Mouse (Mus musculus): ENCODE results near the gene Ubqln1. TPM values are rescaled to one million over a fixed set of nuclear protein-coding genes. Genes with fewer than 3 reads are reported as not detected.

Ubqln1 gene
- polyA plus RNA-seq, 1 experiment from 2014 or later, result 119 TPM

GRCm38 (mm10) chr13:58194908-58195307 is 20.5 kb downstream of the Ubqln1 start:
- no peak overlapping the region for H3K27ac ChIP-seq
- 85% methylated on average over 3 of the region's 3 CpGs for WGBS
- H3K9me3 ChIP-seq, result no peaks in the 10 kb centered on the region
- peaks cover 10% of the 10 kb centered on the region; the same call in 1 of the 2 replicates for H3K4me1 ChIP-seq
- no peak overlapping the region for H3K4me3 ChIP-seq
- peaks cover 69% of the 10 kb centered on the region for H3K36me3 ChIP-seq
- no peaks in the 10 kb centered on the region for H3K27me3 ChIP-seq (ENCODE audit: insufficient read depth, poor library complexity, severe bottlenecking)
- DNase-seq (ENCODE audit: low spot score), result no peak

GRCm38 (mm10) chr13:58193221-58193620 is 22.2 kb downstream of the Ubqln1 start:
- 91% methylated on average over 3 of the region's 3 CpGs for WGBS
- Histone ChIP-seq H3K9me3 (no peaks in the 10 kb centered on the region), H3K27ac (no peak overlapping the region), H3K4me1 (0 out of 2 replicates have a peak, but pooled peaks cover 6% of the 10 kb centered on the region), H3K4me3 (no peak overlapping the region), H3K27me3 (ENCODE audit: insufficient read depth, poor library complexity, severe bottlenecking) (no peaks in the 10 kb centered on the region), H3K36me3 (peaks cover 78% of the 10 kb centered on the region)
- no peak for DNase-seq (ENCODE audit: low spot score)

- Histone ChIP-seq H3K4me1 (0 out of 2 replicates have a peak, but pooled peaks cover under 1% of the 10 kb centered on the region), H3K36me3 (peaks cover 76% of the 10 kb centered on the region), H3K9me3 (no peaks in the 10 kb centered on the region), H3K4me3 (no peak overlapping the region), H3K27me3 (ENCODE audit: insufficient read depth, poor library complexity, severe bottlenecking) (no peaks in the 10 kb centered on the region), H3K27ac (no peak overlapping the region)
- 93% methylated on average over 6 of the region's 6 CpGs for WGBS
- DNase-seq (ENCODE audit: low spot score), result no peak
Observed at GRCm38 (mm10) chr13:58192146-58192545, 23.3 kb downstream of the Ubqln1 start.

GRCm38 (mm10) chr13:58191516-58191915 is 23.9 kb downstream of the Ubqln1 start:
- no peaks in the 10 kb centered on the region for H3K27me3 ChIP-seq (ENCODE audit: insufficient read depth, poor library complexity, severe bottlenecking)
- no peaks in the 10 kb centered on the region for H3K4me1 ChIP-seq
- WGBS, result 99% methylated on average over 14 of the region's 14 CpGs
- no peaks in the 10 kb centered on the region for H3K9me3 ChIP-seq
- peaks cover 74% of the 10 kb centered on the region for H3K36me3 ChIP-seq
- no peak overlapping the region for H3K27ac ChIP-seq
- H3K4me3 ChIP-seq, result no peak overlapping the region
- no peak for DNase-seq (ENCODE audit: low spot score)

GRCm38 (mm10) chr13:58189473-58189872 is 26.0 kb downstream of the Ubqln1 start:
- H3K9me3 ChIP-seq, result no peaks in the 10 kb centered on the region
- no peaks in the 10 kb centered on the region for H3K27me3 ChIP-seq (ENCODE audit: insufficient read depth, poor library complexity, severe bottlenecking)
- WGBS, result 82% methylated on average over 5 of the region's 5 CpGs
- peaks cover 66% of the 10 kb centered on the region for H3K36me3 ChIP-seq
- no peak overlapping the region for H3K27ac ChIP-seq
- H3K4me3 ChIP-seq, result no peak overlapping the region
- DNase-seq (ENCODE audit: low spot score), result no peak
- H3K4me1 ChIP-seq, result no peaks in the 10 kb centered on the region

- Histone ChIP-seq H3K9me3 (no peaks in the 10 kb centered on the region), H3K27ac (no peak overlapping the region), H3K4me3 (no peak overlapping the region), H3K4me1 (no peaks in the 10 kb centered on the region), H3K27me3 (ENCODE audit: insufficient read depth, poor library complexity, severe bottlenecking) (no peaks in the 10 kb centered on the region), H3K36me3 (peaks cover 62% of the 10 kb centered on the region)
- DNase-seq (ENCODE audit: low spot score), result peak; percentile 90
- 64% methylated on average over 4 of the region's 4 CpGs for WGBS
Observed at GRCm38 (mm10) chr13:58188412-58188811, 27.0 kb downstream of the Ubqln1 start.

DNA sequence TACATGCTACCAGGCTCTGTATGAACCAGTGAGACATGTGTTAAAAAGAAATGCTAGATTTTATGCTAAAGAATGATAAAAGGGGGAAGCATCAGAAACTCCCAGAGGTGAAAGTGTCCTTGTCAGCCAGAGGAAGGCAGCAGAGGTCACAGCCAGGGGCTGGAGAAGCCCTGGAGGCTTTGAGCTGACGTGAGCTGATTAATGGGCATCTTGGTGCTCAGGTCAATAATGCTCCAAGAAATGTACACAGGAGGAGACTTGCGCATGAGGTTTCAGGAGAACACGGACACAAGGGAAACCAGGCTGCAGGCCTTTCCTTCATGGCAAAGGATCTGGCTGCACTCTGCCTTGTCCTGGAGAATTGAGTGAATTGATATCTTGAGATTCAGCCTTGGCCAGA is 27.7 kb downstream of the Ubqln1 start:
- H3K36me3 ChIP-seq, result peaks cover 60% of the 10 kb centered on the region
- WGBS, result 89% methylated on average over 3 of the region's 3 CpGs
- DNase-seq (ENCODE audit: low spot score), result no peak
- H3K27me3 ChIP-seq (ENCODE audit: insufficient read depth, poor library complexity, severe bottlenecking), result no peaks in the 10 kb centered on the region
- H3K4me1 ChIP-seq, result no peaks in the 10 kb centered on the region
- H3K27ac ChIP-seq, result no peak overlapping the region
- H3K9me3 ChIP-seq, result no peaks in the 10 kb centered on the region
- no peak overlapping the region for H3K4me3 ChIP-seq

GRCm38 (mm10) chr13:58186281-58186680 is 29.2 kb downstream of the Ubqln1 start:
- DNase-seq (ENCODE audit: low spot score), result no peak
- WGBS, result 85% methylated on average over 8 of the region's 8 CpGs
- H3K27me3 ChIP-seq (ENCODE audit: insufficient read depth, poor library complexity, severe bottlenecking), result no peaks in the 10 kb centered on the region
- peaks cover 57% of the 10 kb centered on the region for H3K36me3 ChIP-seq
- no peak overlapping the region for H3K4me3 ChIP-seq
- H3K27ac ChIP-seq, result no peak overlapping the region
- H3K4me1 ChIP-seq, result no peaks in the 10 kb centered on the region
- no peaks in the 10 kb centered on the region for H3K9me3 ChIP-seq

- 93% methylated on average over 3 of the region's 3 CpGs for WGBS
- H3K9me3 ChIP-seq, result no peaks in the 10 kb centered on the region
- no peak overlapping the region for H3K4me3 ChIP-seq
- no peak for DNase-seq (ENCODE audit: low spot score)
- H3K27me3 ChIP-seq (ENCODE audit: insufficient read depth, poor library complexity, severe bottlenecking), result no peaks in the 10 kb centered on the region
- no peak overlapping the region for H3K27ac ChIP-seq
- H3K4me1 ChIP-seq, result no peaks in the 10 kb centered on the region
- H3K36me3 ChIP-seq, result peaks cover 55% of the 10 kb centered on the region
Observed at GRCm38 (mm10) chr13:58184111-58184510, 31.3 kb downstream of the Ubqln1 start.

DNA sequence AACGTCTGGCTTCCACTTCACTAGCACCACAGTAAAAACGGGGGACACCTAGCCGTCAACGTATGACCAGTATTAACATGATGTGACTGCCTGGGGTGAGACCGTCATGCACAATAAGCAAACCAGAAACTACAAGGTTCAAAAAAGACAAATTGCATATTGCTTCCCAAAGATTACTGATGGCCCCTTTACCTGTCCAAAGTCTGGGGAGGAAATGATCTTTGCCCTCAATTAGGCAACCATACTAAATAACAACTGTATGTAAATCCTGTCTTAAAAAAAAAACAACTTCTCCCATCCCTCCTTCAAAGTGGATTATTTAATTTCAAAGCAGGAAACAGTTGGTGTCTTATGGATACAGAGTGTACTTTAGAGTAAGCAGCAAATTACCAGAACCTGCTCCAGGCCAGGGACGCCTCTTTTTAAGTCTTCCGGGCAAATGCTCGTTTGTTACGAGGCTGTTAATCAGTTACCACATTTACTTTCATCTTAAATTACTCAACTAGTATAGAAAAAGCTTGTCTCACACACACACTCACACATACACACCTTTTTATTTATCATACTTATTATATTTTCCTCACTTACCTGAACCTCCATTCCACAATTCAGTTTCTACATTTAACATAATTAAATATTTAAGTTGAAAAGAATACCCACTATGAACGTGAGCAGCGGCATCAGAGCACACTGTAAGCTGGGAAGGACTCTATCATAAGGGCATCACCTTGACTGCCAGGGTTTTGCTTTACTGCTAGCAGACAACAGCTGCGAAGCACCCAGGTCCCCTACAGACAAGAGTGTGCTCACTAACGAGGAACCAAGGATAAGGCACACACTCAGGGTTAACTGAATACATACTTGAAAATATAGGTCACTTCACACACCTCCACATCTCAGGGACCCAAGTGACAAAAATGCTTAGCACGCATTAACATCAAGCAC is 33.6 kb downstream of the Ubqln1 start:
- WGBS, result 89% methylated on average over 14 of the region's 14 CpGs
- no peaks in the 10 kb centered on the region for H3K9me3 ChIP-seq
- H3K4me1 ChIP-seq, result no peaks in the 10 kb centered on the region
- no peak overlapping the region for H3K4me3 ChIP-seq
- peaks cover 61% of the 10 kb centered on the region for H3K36me3 ChIP-seq
- no peak overlapping the region for H3K27ac ChIP-seq
- H3K27me3 ChIP-seq (ENCODE audit: insufficient read depth, poor library complexity, severe bottlenecking), result no peaks in the 10 kb centered on the region
- DNase-seq (ENCODE audit: low spot score), result no peak

DNA sequence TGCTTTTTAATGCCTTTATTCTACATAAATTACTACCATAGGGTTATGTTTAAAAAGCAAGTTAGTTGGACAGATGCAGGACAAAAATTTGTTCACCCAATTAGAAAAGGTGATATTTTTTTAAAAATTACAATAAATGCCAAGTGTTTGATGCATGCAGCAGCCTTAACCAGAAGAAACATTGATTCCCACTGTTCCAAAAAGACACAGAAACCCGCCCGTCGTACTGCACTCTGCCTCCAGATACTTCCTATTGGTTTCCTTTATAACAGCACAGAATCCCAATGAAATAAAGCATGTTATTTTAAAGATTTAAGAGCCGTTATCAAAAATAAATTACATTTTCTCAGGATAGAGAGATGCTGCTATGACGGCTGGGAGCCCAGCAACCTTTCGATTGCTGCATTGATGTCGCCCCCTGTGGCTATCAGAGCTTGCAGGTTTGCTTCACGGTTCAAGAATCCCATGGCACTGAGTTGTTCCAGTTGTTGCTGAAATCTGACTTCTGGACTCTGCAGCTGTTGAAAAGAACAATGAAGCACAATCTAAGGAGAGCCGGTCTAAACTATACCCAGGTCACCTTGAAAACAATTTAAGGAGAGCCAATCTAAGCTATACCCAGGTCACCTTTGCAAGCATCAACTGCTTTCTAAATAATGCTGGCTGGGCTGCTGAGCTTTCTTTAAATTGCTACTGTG is 37.8 kb downstream of the Ubqln1 start:
- H3K4me3 ChIP-seq, result no peak overlapping the region
- H3K27ac ChIP-seq, result no peak overlapping the region
- H3K9me3 ChIP-seq, result no peaks in the 10 kb centered on the region
- no peak for DNase-seq (ENCODE audit: low spot score)
- no peaks in the 10 kb centered on the region for H3K27me3 ChIP-seq (ENCODE audit: insufficient read depth, poor library complexity, severe bottlenecking)
- H3K36me3 ChIP-seq, result peaks cover 84% of the 10 kb centered on the region
- WGBS, result 92% methylated on average over 9 of the region's 9 CpGs
- no peaks in the 10 kb centered on the region for H3K4me1 ChIP-seq

DNA sequence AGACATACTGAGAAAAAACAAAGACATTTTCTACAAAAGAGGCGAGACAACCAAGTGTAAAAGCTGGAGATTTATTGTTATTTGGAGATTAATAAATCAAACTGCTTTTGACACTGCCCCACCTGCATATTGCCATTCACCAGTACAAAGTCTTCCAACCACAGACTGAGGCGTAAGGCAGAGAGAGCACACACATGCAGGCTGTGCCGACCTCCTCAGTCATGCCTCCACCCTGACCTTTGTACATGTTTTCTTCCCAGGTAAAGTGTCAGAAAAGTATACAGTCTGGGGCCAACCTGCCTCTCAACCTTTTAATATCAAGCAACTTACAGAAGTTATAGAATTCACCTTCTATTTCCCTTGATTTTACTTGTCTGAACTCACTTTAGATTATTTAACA is 39.3 kb downstream of the Ubqln1 start:
- WGBS, result 87% methylated on average over 3 of the region's 3 CpGs

DNA sequence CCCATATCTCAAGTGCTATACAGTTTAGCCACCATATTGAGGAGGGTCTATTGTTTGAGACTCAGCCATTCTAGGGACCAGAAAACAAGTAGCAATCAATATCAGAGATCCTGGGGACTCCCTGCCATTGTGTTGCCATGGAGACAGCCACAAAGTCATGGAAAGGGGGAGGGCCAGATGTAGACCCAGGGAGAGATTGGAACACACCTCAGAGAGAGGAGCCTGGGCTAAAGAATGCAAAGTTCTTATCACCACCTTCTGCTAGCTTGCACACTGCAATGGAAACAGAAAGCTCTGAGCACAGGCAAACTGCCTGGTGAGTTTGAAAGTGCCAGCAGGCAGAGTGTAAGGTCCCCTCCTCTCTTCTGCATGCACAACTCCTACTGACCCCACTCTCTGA is 47.3 kb downstream of the Ubqln1 start:
- DNase-seq (ENCODE audit: low spot score), result no peak
- H3K27me3 ChIP-seq (ENCODE audit: insufficient read depth, poor library complexity, severe bottlenecking), result no peaks in the 10 kb centered on the region
- no peak overlapping the region for H3K27ac ChIP-seq
- peaks cover 30% of the 10 kb centered on the region for H3K36me3 ChIP-seq
- H3K9me3 ChIP-seq, result no peaks in the 10 kb centered on the region
- H3K4me3 ChIP-seq, result no peak overlapping the region
- peaks cover 6% of the 10 kb centered on the region; the same call in 1 of the 2 replicates for H3K4me1 ChIP-seq

More for the DNA sequence above, 39.3 kb downstream of the Ubqln1 start:
- Histone ChIP-seq H3K27me3 (ENCODE audit: insufficient read depth, poor library complexity, severe bottlenecking) (no peaks in the 10 kb centered on the region), H3K4me1 (no peaks in the 10 kb centered on the region), H3K27ac (no peak overlapping the region), H3K9me3 (no peaks in the 10 kb centered on the region), H3K4me3 (no peak overlapping the region), H3K36me3 (peaks cover 76% of the 10 kb centered on the region)
- no peak for DNase-seq (ENCODE audit: low spot score)
